Mouse (Mus musculus) embryonic stem cell, embryonic (primary cell): ENCODE results near the gene Prr29.

Experiments
- CTCF ChIA-PET, 4 experiments: fragments of 300-600 bp in 2 of 4; fragments of 350-600 bp in 2 of 4; sonication (Branson Sonifier 250); formaldehyde crosslinking; loops; one replicate each; lab custom pipeline; 2022; ENCODE audit warnings: inconsistent platforms in 2 of 4; lab: Charles Lee
- POLR2A ChIA-PET, 4 experiments: fragments of 300-600 bp in 2 of 4; fragments of 350-600 bp in 2 of 4; sonication (Branson Sonifier 250); formaldehyde crosslinking; loops; one replicate each; lab custom pipeline; 2022; ENCODE audit warnings: antibody characterized with exemption in 4 of 4, inconsistent platforms in 1 of 4; lab: Charles Lee

Prr29 gene

GRCm38 (mm10) chr11:106344910-106345309 lies 20.4 kb upstream of the Prr29 start:
- POLR2A ChIA-PET = interaction anchor here in 3 of 4 experiments (0.6 to 1.9 kb wide), 6 partner anchors 10 to 156 kb away, joined by 3 to 4 read pairs (median 4); no protein-coding TSS in a partner anchor
- CTCF ChIA-PET = interaction anchor here in 1 of 4 experiments (0.7 kb wide), 1 partner anchor 48 kb away, joined by 3 read pairs; no protein-coding TSS in a partner anchor

GRCm38 (mm10) chr11:106349772-106350171 lies 15.5 kb upstream of the Prr29 start:
- POLR2A ChIA-PET = interaction anchor here in 1 of 4 experiments (1.0 kb wide), 1 partner anchor 153 kb away, joined by 3 read pairs; no protein-coding TSS in a partner anchor
- CTCF ChIA-PET = interaction anchor here in 1 of 4 experiments (1.4 kb wide), 1 partner anchor 47 kb away, joined by 3 read pairs; no protein-coding TSS in a partner anchor

- ChIA-PET CTCF (interaction anchor here in 2 of 4 experiments (0.7 to 1.3 kb wide), 3 partner anchors 13 to 15 kb away, joined by 3 to 4 read pairs (median 4); no protein-coding TSS in a partner anchor), POLR2A (no interaction called here)
Observed at GRCm38 (mm10) chr11:106350853-106351252, 14.4 kb upstream of the Prr29 start.

DNA sequence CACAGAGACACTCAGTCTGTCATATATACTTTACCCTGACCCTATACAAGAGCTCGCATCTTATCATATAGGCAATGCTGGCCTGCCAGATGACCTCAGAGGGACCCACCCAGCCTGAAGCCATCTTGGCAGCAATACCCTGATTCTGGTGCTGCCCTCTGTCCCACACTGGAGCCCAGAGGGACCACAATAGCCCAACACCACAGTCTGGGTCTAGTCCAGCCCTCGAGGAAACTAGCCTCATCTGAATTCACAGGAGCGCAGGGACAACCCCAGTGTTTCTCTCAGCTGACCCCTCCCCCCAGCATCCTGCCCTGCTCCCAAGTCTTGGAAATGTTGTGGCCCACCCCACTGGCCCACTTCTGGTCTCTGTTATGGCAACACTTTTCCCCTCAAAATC lies 14.0 kb upstream of the Prr29 start:
- ChIA-PET POLR2A (interaction anchor here in 1 of 4 experiments (0.5 kb wide), 1 partner anchor 20 kb away, joined by 9 read pairs; no protein-coding TSS in a partner anchor), CTCF (interaction anchor here in 2 of 4 experiments (0.7 to 1.3 kb wide), 3 partner anchors 14 to 15 kb away, joined by 3 to 4 read pairs (median 4); no protein-coding TSS in a partner anchor)

GRCm38 (mm10) chr11:106351941-106352340 lies 13.3 kb upstream of the Prr29 start:
- CTCF ChIA-PET = interaction anchor here in 2 of 4 experiments (0.6 to 1.3 kb wide), 3 partner anchors 14 to 1146 kb away, joined by 3 to 4 read pairs (median 3); no protein-coding TSS in a partner anchor

GRCm38 (mm10) chr11:106353188-106353587 lies 12.1 kb upstream of the Prr29 start, which contains the start of gene Scn4a:
TSS of gene Scn4a (minus strand) at chr11:106353288.
- ChIA-PET CTCF (interaction anchor here in 1 of 4 experiments (0.6 kb wide), 1 partner anchor 159 kb away, joined by 5 read pairs; no protein-coding TSS in a partner anchor), POLR2A (interaction anchor here in 1 of 4 experiments (0.6 kb wide), 1 partner anchor 268 kb away, joined by 5 read pairs; no protein-coding TSS in a partner anchor)

More at GRCm38 (mm10) chr11:106351941-106352340, 13.3 kb upstream of the Prr29 start:
- POLR2A ChIA-PET = no interaction called here

DNA sequence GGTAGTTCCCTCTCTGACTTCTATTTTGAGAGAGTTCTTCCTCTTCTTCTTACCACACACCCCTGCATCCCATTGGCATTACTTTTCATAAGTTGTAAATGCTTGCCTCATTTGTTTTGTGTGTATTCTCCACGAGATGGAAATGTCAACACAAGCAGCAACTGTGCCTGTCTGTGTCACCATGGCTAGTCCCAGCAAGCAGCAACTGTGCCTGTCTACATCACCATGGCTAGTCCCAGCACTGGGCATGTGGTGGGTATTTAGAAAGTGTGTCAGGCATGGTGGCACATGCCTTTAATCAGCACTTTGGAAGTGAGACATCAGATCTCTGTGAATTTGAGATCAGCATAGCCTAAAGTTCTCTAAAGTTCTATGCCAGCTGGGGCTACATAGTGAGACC lies 11.1 kb upstream of the Prr29 start:
- CTCF ChIA-PET = interaction anchor here in 1 of 4 experiments (0.6 kb wide), 1 partner anchor 1148 kb away, joined by 3 read pairs; no protein-coding TSS in a partner anchor
- POLR2A ChIA-PET = no interaction called here

GRCm38 (mm10) chr11:106355382-106356128 lies 9.7 kb upstream of the Prr29 start:
- ChIA-PET CTCF (interaction anchor here in 3 of 4 experiments (0.8 to 1.5 kb wide), 4 partner anchors 11 to 37 kb away, joined by 3 to 6 read pairs (median 4); no protein-coding TSS in a partner anchor), POLR2A (interaction anchor here in 2 of 4 experiments (1.1 to 1.3 kb wide), 3 partner anchors 18 to 145 kb away, joined by 3 read pairs; no protein-coding TSS in a partner anchor)

DNA sequence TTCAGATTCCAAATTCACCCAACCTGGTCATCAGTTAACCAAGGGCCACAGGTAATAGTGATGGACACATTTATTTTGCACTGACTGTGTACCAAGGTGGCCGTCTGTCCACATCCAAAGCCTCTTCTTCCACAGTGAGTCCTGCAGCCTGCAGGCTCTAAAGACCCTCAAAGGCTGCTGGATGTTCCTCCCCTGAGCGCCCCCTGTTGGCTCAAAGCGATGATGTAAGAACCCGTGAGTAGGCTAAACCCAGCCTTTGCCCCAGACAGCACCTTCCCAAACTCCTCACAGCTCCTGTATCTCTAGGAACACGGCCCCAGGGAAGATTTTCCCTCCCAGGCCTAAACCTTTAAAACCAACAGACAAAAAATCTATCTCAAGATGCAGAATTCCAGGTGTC lies 5.9 kb upstream of the Prr29 start:
- ChIA-PET POLR2A (no interaction called here), CTCF (interaction anchor here in 3 of 4 experiments (0.6 to 1.5 kb wide), 3 partner anchors 14 to 1483 kb away, joined by 3 to 4 read pairs (median 4); no protein-coding TSS in a partner anchor)

DNA sequence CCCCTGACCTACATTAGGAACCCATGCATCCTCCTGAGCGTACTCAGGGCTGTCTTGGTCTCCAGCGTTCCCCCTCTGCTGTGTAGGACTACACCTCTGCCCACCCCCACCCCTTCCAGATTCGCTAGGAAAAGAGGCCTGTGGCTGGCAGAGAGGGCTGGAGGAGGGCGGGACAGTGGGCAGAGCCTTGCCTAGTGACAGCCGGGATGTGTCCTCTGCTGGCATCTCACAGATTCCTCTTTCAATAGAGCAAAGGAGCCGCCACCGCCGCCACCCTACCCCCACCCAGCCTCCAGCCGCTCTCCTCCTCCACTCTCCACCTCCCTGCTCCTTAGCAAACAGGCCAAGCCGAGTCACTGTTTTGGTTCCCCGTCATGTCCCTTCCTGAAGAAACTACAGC lies 560 bp upstream of the Prr29 start:
- ChIA-PET POLR2A (interaction anchor here in 1 of 4 experiments (1.9 kb wide), 1 partner anchor 108 kb away, joined by 6 read pairs; no protein-coding TSS in a partner anchor), CTCF (interaction anchor here in 3 of 4 experiments (0.6 to 2.0 kb wide), 6 partner anchors 20 to 145 kb away, joined by 3 to 16 read pairs (median 8); no protein-coding TSS in a partner anchor)

DNA sequence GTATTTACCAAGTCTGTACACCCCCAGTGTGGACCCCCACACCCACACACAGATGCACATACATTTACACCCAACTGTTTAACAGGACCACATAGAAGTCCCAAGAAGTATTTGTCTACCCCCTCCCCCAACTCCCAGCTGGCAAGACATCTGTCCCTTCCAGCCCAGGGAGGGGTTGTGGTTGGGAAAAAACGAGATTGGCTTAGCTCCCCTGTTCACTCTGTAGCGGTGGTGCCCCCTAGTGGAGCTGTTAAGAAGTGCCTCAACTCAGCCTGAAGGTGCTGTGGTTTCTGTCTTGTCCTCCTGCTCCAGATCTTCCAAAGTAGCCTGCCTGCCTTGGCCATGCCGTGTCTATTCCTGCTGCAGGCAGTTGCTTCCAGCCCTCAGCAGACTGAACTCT lies 1.0 kb downstream of the Prr29 start:
- CTCF ChIA-PET = interaction anchor here (0.6 to 2.1 kb wide), 63 partner anchors 8 to 771 kb away, joined by 3 to 16 read pairs (median 4); partner anchors contain the start of genes Ftsj3 (in 2 of the 4), Psmc5 (in 2 of the 4), Tcam1 (in 2 of the 4) and Map3k3 (in 1 of the 4)
- POLR2A ChIA-PET = interaction anchor here in 3 of 4 experiments (0.9 to 2.0 kb wide), 8 partner anchors 64 to 135 kb away, joined by 3 to 11 read pairs (median 4); partner anchors contain the start of genes Ern1 (in 1 of the 3) and Tcam1 (in 1 of the 3)

DNA sequence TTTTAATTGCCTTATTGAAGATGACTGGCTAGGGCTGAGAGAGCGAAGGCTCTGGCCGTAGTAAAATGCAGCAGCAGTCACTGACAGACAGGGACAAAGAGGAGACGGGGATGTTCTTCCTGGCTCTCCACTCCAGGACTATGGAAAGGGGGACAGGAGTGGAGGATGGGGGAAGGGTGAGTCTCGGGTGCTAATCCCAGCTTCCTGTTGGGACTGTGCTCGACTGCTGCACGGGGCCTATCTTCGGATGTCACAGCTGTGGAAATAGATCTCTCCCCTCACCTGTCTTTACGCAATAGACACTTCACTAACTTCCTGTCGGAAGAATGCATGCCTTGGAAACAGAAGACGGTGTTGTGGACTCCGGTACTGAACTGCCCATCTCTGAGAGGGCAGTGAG lies 8.7 kb downstream of the Prr29 start:
- ChIA-PET POLR2A (interaction anchor here in 3 of 4 experiments (0.5 to 1.4 kb wide), 4 partner anchors 13 to 239 kb away, joined by 3 read pairs; partner anchors contain the start of genes Icam2 (in 1 of the 3) and Tex2 (in 1 of the 3)), CTCF (interaction anchor here in 3 of 4 experiments (0.8 to 0.9 kb wide), 3 partner anchors 8 to 254 kb away, joined by 3 to 4 read pairs (median 3); no protein-coding TSS in a partner anchor)

GRCm38 (mm10) chr11:106374559-106374958 lies 9.3 kb downstream of the Prr29 start:
- POLR2A ChIA-PET = interaction anchor here in 3 of 4 experiments (0.5 to 1.4 kb wide), 4 partner anchors 12 to 239 kb away, joined by 3 read pairs; partner anchors contain the start of gene Tex2 (in 1 of the 3)
- CTCF ChIA-PET = interaction anchor here in 3 of 4 experiments (0.6 to 0.9 kb wide), 5 partner anchors 8 to 253 kb away, joined by 3 to 4 read pairs (median 3); no protein-coding TSS in a partner anchor

DNA sequence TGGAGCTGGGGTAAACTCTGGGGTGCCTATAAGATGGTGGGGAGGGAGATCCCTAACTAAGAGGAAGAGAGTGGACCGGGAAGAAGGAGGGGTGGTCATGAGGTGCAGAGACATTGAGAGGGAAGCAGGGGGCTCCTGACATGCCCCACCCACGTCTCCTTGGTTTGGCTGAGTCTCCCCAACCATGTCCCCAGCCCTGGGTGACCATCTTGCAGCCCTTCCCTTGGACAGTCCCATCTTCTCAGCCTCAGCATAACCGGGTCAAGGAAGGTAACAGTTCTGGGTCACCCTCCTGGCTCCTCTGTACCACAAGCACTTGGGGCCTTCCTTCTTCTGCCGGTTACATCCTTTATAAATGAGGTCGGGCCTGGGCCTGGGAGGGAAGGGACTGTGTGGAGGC lies 9.7 kb downstream of the Prr29 start:
- ChIA-PET POLR2A (interaction anchor here in 1 of 4 experiments (0.6 kb wide), 1 partner anchor 126 kb away, joined by 3 read pairs; no protein-coding TSS in a partner anchor), CTCF (interaction anchor here in 1 of 4 experiments (0.6 kb wide), 2 partner anchors 9 to 226 kb away, joined by 3 read pairs; no protein-coding TSS in a partner anchor)

DNA sequence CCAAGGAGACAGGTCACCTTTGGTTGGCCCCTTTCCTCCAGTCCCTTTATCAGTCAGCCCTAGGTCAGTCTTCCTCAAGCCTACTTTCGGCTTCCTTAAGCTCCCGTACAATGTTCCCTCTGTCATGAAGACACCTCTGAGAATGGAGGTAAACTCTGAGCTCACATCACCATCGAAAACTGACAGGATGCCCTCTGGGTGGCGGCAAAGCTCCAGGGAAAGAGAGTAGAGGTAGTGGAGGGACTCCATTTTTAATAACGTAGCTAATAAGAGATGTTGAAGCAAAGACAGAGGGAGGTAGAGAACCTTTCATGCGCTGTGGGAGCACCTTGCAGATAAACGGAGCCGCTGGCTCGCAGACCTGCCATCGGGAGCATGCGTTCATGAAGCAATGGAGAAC lies 15.7 kb downstream of the Prr29 start:
- CTCF ChIA-PET = interaction anchor here in 3 of 4 experiments (0.5 to 1.1 kb wide), 8 partner anchors 10 to 362 kb away, joined by 3 read pairs; no protein-coding TSS in a partner anchor
- POLR2A ChIA-PET = interaction anchor here in 3 of 4 experiments (0.6 to 1.3 kb wide), 3 partner anchors 14 to 395 kb away, joined by 3 to 11 read pairs (median 6); no protein-coding TSS in a partner anchor

- ChIA-PET POLR2A (interaction anchor here in 1 of 4 experiments (1.1 kb wide), 1 partner anchor 13 kb away, joined by 3 read pairs; no protein-coding TSS in a partner anchor), CTCF (no interaction called here)
Observed at GRCm38 (mm10) chr11:106381883-106382282, 16.6 kb downstream of the Prr29 start.

DNA sequence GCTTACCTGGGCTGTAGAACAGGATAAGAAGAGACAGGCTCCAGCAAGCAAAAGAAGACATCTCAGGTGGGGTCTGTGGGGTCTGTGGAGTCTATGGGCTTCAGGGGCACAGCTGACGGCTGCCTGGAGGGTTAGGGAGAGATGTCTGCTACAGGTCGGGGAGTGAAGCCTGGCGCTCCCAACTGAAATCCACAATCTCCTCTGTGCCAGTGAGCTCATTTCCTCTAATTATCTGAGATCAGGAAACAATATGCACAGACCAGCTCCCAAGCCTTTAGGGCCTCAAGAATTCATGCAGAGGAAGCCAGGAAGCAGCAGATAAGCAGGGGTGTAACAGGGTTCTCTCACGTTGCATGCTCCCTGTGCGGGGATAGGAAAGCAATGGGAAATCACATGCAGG lies 17.2 kb downstream of the Prr29 start:
- POLR2A ChIA-PET = interaction anchor here in 2 of 4 experiments (0.6 to 1.1 kb wide), 2 partner anchors 12 to 407 kb away, joined by 3 to 4 read pairs; partner anchors contain the start of genes Cep95 (in 1 of the 2) and Ddx5 (in 1 of the 2)
- CTCF ChIA-PET = no interaction called here
